8 mouse cellular contexts compared by ENCODE assay signal in genomic region chr7:75609456-75610262, GRCm38 (mm10).
DNase-seq lines count a peak whose midpoint lies in the region; ATAC-seq and TF ChIP-seq lines count a peak whose summit lies in the region.

No protein-coding gene starts in this region.

- no peak for TF ChIP-seq POLR2A in cortical plate, adult 2 months (IDR thresholded peaks at IDR 0.05; ENCODE audit: extremely low read depth, insufficient read depth, low read length)

- no peak overlapping the region for H3K4me3 ChIP-seq in cortical plate, adult 2 months (ENCODE audit: insufficient read depth, low read length)
- H3K4me3 ChIP-seq in intestine, embryonic 14.5 days (ENCODE audit: low read depth, low read length), result no peak overlapping the region

- no peak overlapping the region for H3K4me2 ChIP-seq in intestine, embryonic 14.5 days (ENCODE audit: low read length)

- no peaks in the 10 kb centered on the region for H3K27me3 ChIP-seq in intestine, embryonic 14.5 days (replicated peaks; ENCODE audit: control insufficient read depth, insufficient read depth, low read length)

- peak; percentile 40; the same call in 1 of the 2 replicates for TF ChIP-seq CTCF in cortical plate, adult 2 months (IDR thresholded peaks at IDR 0.05; ENCODE audit: extremely low read depth, insufficient read depth, low read length)

- peaks cover 2% of the 10 kb centered on the region; the same call in 1 of the 2 replicates for H3K4me1 ChIP-seq in cortical plate, adult 2 months (ENCODE audit: control insufficient read depth, insufficient read depth, low read length)
- H3K4me1 ChIP-seq in intestine, embryonic 14.5 days (replicated peaks; ENCODE audit: control insufficient read depth, insufficient read depth, low read length), result peaks cover 30% of the 10 kb centered on the region; the same call in 1 of the 2 replicates

- no peak for ATAC-seq in cerebellum, adult (ENCODE audit: insufficient number of reproducible peaks, low FRiP score, low TSS enrichment)
- ATAC-seq in intestine, embryonic 14.5 days (replicated peaks; ENCODE audit: low FRiP score, low TSS enrichment, low read depth), result no peak

- H3K36me3 ChIP-seq in intestine, embryonic 14.5 days (ENCODE audit: control insufficient read depth, insufficient read depth, low read length), result peaks cover 32% of the 10 kb centered on the region

- WGBS in intestine, embryonic 14.5 days, result 83% methylated on average over 14 of the region's 14 CpGs

- no peak overlapping the region for H3K9ac ChIP-seq in intestine, embryonic 14.5 days (ENCODE audit: low read length)

- no peaks in the 10 kb centered on the region for H3K9me3 ChIP-seq in intestine, embryonic 14.5 days (ENCODE audit: control insufficient read depth, low read length)

- H3K27ac ChIP-seq in cortical plate, adult 2 months (ENCODE audit: insufficient read depth, low read length), result 0 out of 2 replicates have a peak overlapping the region, but pooled peaks have one; percentile 29
- peak overlapping the region; percentile 66; the same call in 1 of the 2 replicates for H3K27ac ChIP-seq in intestine, embryonic 14.5 days (ENCODE audit: low read depth)

- DNase-seq in cerebellum, postnatal 10 days, result peak; percentile 8 to 10
- DNase-seq in intestine, embryonic 14.5 days (ENCODE audit: low spot score), result no peak
- DNase-seq in lung, adult 18-20 months, result peak; percentile 55 to 58
- DNase-seq in thymus, adult 18-20 months, result peak; percentile 39 to 62
- DNase-seq in embryo, embryonic 10 days (ENCODE audit: low spot score), result no peak
- no peak for DNase-seq in urinary bladder, postnatal 4 days (ENCODE audit: low spot score in 2 of 2)

Comparison
In these comparisons a context has a peak if more than half of its experiments do, and no peak if none do; other contexts are left out.
1. DNase-seq: peak in cerebellum, postnatal 10 days (2 of 2), lung, adult 18-20 months (2 of 2) and thymus, adult 18-20 months (2 of 2); none in intestine, embryonic 14.5 days (single experiment), embryo, embryonic 10 days (single experiment) and urinary bladder, postnatal 4 days (0 of 2).